Mouse (Mus musculus) thymus, adult 2 months (tissue): ENCODE data around the gene Spdye4a. TPM values are rescaled to one million over a fixed set of nuclear protein-coding genes. Genes with fewer than 3 reads are reported as not detected.

Experiments used
- DNase-seq: peaks from one replicate; pipeline ENCODE4 v3.0.0; 2021
- H3K27ac ChIP-seq: fragments of 200-500 bp; 2 replicates; pipeline ENCODE4 v1.5.1; 2012; ENCODE audit warnings: low read length, control low read depth; ENCODE audit not compliant: control insufficient read depth, insufficient read depth
- H3K27me3 ChIP-seq: fragments of 200-500 bp; 2 replicates; pipeline ENCODE4 v1.6.1; 2012; ENCODE audit warnings: mild to moderate bottlenecking, low read length, moderate library complexity, mixed read lengths; ENCODE audit not compliant: control insufficient read depth, insufficient read depth
- H3K36me3 ChIP-seq: fragments of 200-500 bp; 2 replicates; pipeline ENCODE4 v1.6.1; 2012; ENCODE audit warnings: mild to moderate bottlenecking, low read length, moderate library complexity; ENCODE audit not compliant: control insufficient read depth, insufficient read depth
- H3K4me1 ChIP-seq: fragments of 200-500 bp; replicated peaks from 2 replicates; pipeline ENCODE4 v1.6.1; 2012; ENCODE audit warnings: low read length; ENCODE audit not compliant: control insufficient read depth, insufficient read depth
- H3K4me3 ChIP-seq: fragments of 200-500 bp; 2 replicates; pipeline ENCODE4 v1.5.1; 2012; ENCODE audit warnings: mild to moderate bottlenecking, low read length, control low read depth, moderate library complexity; ENCODE audit not compliant: control insufficient read depth, insufficient read depth
- CTCF ChIP-seq: fragments of 200-500 bp; IDR thresholded peaks from 2 replicates; pipeline ENCODE4 v1.5.1; 2012; ENCODE audit warnings: mild to moderate bottlenecking, control low read depth, low read length, moderate library complexity, borderline replicate concordance; ENCODE audit not compliant: control insufficient read depth, poor library complexity, insufficient read depth; ENCODE audit errors: extremely low read depth
- POLR2A ChIP-seq: fragments of 200-500 bp; IDR thresholded peaks from 2 replicates; pipeline ENCODE4 v1.6.1; 2012; ENCODE audit warnings: mild to moderate bottlenecking, low read length, control low read depth, moderate library complexity; ENCODE audit not compliant: control insufficient read depth, poor library complexity, insufficient read depth; ENCODE audit errors: extremely low read depth
- WGBS: fragments of 180-500 bp; shearing (Covaris S2); methylation state at CpG from one replicate; pipeline ENCODE4 v1.1.7; 2018; 5-methylcytosine and 5-hydroxymethylcytosine counted together
- polyA plus RNA-seq: library from polyadenylated mRNA; depleted of rRNA; stranded (reverse); fragments of >200 nt; gene quantifications from 2 replicates; pipeline ENCODE4 v1.2.3, GENCODE M21; 2012

Gene Spdye4a
- polyA plus RNA-seq, 1 experiment, result not detected

DNA sequence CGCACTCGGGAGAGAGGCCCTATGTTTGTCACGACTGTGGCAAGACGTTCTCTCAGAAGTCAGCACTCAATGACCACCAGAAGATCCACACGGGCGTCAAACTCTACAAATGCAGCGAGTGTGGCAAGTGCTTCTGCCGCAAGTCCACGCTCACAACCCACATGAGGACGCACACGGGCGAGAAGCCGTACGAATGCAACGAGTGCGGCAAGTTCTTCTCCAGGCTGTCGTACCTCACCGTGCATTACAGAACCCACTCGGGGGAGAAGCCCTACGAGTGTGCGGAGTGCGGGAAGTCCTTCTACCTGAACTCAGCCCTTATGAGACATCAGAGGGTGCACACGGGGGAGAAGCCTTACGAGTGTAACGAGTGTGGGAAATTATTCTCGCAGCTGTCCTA is 18.2 kb upstream of the Spdye4a start:
- H3K4me1 ChIP-seq, result no peaks in the 10 kb centered on the region
- H3K36me3 ChIP-seq, result peaks cover 56% of the 10 kb centered on the region
- H3K27ac ChIP-seq, result no peak overlapping the region
- H3K4me3 ChIP-seq, result no peak overlapping the region
- TF ChIP-seq CTCF (no peak), POLR2A (no peak)
- H3K27me3 ChIP-seq, result no peaks in the 10 kb centered on the region
- DNase-seq, result no peak
- 97% methylated on average over 26 of the region's 26 CpGs for WGBS

GRCm38 (mm10) chr5:143236036-143236435 is 9.3 kb upstream of the Spdye4a start:
- DNase-seq, result no peak
- no peak overlapping the region for H3K4me3 ChIP-seq

GRCm38 (mm10) chr5:143235028-143235693 is 8.5 kb upstream of the Spdye4a start, which contains the start of gene Zfp12:
TSS of gene Zfp12 (plus strand) at chr5:143235163.
- H3K4me3 ChIP-seq, result peak within 1 kb of the TSS; percentile 60
- no peaks in the 10 kb centered on the region for H3K27me3 ChIP-seq
- TF ChIP-seq CTCF (peak; percentile 66), POLR2A (peak; percentile 76)
- H3K4me1 ChIP-seq, result peaks cover 8% of the 10 kb centered on the region
- peak; percentile 90 for DNase-seq
- H3K27ac ChIP-seq, result no peak within 1 kb of the TSS
- under 1% methylated on average over 58 of the region's 58 CpGs for WGBS
- peaks cover 4% of the 10 kb centered on the region for H3K36me3 ChIP-seq

More at GRCm38 (mm10) chr5:143236036-143236435, 9.3 kb upstream of the Spdye4a start:
- H3K36me3 ChIP-seq, result peaks cover 12% of the 10 kb centered on the region
- 62% methylated on average over 9 of the region's 9 CpGs for WGBS
- H3K27me3 ChIP-seq, result no peaks in the 10 kb centered on the region
- no peak overlapping the region for H3K27ac ChIP-seq
- TF ChIP-seq CTCF (no peak), POLR2A (no peak)
- H3K4me1 ChIP-seq, result peaks cover 8% of the 10 kb centered on the region

GRCm38 (mm10) chr5:143222287-143222686 is 4.4 kb downstream of the Spdye4a start:
- Histone ChIP-seq H3K4me3 (no peak overlapping the region), H3K27ac (no peak overlapping the region), H3K4me1 (no peaks in the 10 kb centered on the region), H3K36me3 (no peaks in the 10 kb centered on the region), H3K27me3 (no peaks in the 10 kb centered on the region)
- 92% methylated on average over 1 of the region's 1 CpGs for WGBS
- TF ChIP-seq CTCF (no peak), POLR2A (no peak)
- DNase-seq, result no peak

DNA sequence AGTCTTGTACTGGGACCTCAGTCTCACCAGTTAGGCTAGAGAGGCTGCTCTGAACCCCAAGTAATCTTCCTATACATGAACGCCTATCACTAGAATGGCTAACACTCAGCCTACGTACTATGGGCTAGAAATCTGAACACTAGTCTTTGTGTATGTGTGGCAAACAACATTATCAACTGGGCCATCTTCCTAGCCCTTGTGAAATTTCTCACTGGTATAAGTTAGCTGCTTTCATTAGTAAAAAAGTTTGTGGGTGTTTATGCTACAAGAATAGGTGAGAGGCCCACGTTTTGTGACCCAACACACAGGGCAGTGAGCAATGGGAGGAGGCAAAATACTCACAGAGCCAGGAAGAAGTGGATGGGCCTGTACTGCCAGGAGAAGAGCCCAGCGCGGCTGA is 5.7 kb downstream of the Spdye4a start:
- Histone ChIP-seq H3K4me1 (no peaks in the 10 kb centered on the region), H3K36me3 (no peaks in the 10 kb centered on the region), H3K4me3 (no peak overlapping the region), H3K27ac (no peak overlapping the region), H3K27me3 (no peaks in the 10 kb centered on the region)
- WGBS, result 83% methylated on average over 5 of the region's 5 CpGs
- DNase-seq, result no peak
- TF ChIP-seq POLR2A (no peak), CTCF (no peak)

DNA sequence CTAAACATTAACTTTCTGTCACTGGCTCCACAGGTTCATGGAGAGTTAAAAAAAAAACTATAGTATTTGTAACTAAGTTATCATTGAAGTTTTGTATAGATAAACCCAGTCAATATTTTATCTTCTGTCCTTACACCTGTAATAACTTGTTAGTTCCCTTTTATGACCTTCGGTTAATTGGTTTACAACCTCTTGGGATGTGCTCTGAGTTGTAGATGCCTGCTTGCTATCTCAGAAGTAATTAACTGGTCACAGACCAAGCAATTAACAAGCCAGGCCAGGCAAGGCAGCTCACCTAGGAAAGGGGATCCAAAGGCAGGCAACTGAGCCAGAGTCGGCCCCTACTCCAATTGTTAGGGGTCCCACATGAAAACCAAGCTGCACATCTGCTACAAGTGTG is 12.9 kb downstream of the Spdye4a start:
- H3K4me1 ChIP-seq, result no peaks in the 10 kb centered on the region
- DNase-seq, result no peak
- H3K27ac ChIP-seq, result no peak overlapping the region
- TF ChIP-seq POLR2A (no peak), CTCF (no peak)
- WGBS, result 74% methylated on average over 2 of the region's 2 CpGs
- H3K27me3 ChIP-seq, result no peaks in the 10 kb centered on the region
- H3K4me3 ChIP-seq, result no peak overlapping the region
- H3K36me3 ChIP-seq, result no peaks in the 10 kb centered on the region
